Mouse (Mus musculus) natural killer cell, adult 2 months (primary cell): ENCODE measurements around the gene Mtfr1l.

Experiments
- DNase-seq, 2 experiments: peaks; one replicate each; pipeline ENCODE4 v3.0.0; 2022; ENCODE audit warnings: low spot score in 2 of 2

The Mtfr1l gene

DNA sequence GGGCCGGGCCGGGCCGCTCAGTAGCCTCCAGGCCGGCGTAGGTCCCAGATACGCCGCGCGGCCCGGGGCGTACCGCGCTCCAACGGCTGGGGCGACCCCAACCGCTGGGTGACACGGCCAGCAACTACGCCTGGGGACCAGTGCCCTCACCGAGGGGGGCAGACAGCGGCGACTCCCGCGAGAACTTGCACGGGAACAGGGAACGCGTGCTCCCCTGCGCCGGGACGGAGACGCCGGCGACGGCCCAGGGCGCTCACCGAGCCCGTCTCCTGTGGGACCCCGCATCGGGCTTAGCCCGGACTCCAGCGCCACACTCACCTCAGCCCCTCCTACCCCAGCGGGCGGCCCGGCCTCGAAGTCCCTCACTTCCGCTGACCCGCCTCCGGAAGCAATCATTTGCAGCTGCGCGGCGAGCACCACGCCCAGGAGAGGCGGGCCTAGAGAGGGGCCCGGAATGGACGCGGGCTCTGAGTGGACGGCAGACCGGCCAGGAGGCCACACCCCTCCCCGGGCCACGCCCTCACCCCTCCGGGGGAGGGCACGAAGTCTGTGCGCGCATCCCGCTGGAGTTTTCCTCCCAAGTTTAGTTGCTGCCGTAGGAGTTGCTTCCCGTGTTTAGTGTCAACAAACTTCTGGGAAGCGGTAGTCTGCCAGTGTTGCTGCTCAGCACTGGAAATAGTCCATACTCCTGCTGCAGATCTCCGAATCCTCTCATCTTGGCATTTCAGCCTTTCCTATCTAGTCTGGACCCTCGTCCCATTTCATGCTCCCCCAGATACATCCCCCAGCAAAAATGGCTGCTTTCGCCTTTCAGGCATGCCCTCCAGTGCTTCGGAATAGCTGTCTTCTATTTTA is at the start of gene Mtfr1l:
Gene Mtfr1l, minus strand, starts transcription at position 456 of the 855 bp plus-strand sequence.
- DNase-seq, result peak; percentile 93 to 94

- DNase-seq, result peak; percentile 36 to 53
Observed at GRCm38 (mm10) chr4:134583513-134583912, 48.3 kb upstream of the Mtfr1l start.

DNA sequence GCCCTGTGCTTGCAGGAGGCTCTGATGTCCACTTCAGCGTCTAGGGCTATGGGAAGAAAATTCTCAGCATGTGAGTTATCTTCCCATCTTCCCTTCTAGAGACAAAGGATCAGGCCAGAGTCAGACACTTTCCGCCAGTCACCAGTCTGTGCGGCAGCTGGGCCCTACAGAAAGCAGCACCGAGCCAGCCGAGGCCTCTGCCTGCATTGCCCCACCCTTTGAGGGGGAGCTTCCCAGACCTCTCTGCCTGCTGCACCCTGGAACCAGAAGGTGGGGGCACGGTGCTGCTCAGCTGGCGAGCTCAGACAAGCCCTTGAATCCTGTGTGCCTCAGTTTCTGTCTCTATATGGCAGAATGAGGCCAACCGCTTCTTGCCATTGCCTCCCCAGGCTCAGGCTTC is 46.2 kb upstream of the Mtfr1l start:
- DNase-seq, result no peak

DNA sequence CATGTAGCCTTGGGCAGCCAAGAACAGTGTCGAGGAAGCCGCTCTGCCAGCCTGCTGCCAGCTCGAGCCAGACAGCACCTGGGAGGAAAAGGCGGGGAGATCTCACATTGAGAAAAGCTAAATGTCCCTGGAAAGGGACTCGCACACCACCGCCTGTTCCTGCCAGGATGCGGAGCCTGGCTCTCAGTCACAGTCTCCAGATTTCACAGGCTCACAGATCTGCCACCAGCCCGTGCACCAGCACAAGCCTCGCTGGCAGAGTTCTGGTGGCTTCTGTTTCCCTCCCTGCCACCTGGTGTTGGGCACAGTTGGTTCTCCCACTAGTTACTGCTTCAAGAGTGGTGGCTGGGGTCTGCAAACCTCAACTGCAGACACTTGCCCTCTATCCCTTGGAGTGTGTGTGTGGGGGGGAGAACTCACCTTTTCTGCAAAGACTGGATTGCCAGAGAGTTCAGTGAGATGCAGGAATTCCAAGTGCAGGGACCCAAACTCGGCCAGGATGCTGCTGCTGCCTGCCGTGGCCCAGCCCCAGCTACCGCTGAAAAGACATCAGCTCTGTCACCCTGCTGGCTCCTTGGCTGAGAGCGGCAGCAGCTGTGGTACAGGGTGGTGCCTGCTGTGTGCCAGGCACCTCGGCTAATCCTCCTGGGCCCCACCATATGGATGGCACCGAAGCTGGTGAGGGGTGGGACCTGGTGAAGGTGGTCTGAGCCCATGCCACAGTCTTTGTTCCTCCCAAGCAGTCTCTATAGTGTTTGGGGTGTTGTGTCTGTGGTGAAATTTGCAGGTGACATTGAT is 45.4 kb upstream of the Mtfr1l start:
- DNase-seq, result no peak

DNA sequence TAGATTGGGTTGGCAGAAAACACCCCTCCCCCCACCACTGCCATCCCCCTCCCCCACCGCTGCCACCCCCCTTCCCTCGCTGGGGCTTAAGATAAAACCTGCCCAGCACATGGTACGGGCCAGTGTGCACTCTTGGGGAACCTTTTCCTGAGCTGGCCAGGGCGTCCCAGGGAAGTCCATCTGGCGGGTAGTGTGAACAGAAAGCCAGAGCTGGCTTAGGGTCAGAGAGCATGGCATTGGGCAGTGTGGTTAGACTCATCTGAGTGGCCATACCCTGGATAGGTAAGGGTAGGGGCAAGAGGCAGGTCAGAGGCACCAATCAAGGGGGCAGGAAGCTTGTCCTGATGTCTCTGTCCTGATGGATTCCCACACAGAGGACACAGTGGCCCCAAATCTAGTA is 44.4 kb upstream of the Mtfr1l start:
- DNase-seq, result no peak

DNA sequence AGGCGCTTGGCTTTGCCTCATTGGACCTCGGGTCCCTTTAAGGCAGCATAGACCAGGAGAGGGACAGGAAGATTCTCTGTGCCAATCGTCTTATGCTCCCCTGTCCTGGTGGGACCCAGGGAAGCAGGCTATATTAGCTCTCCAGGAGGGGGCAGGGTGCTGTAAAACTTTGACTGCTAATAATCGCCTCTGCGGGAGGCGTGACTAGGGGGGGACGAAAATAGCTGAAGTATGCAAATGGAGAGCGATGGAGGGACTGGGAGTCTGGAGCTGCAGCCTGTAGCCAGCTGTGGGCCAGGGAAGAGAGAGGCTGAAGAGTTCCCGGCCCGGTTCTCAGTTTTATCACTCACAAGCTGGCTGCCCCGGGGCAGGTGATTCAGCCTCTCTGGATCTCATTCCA is 44.0 kb upstream of the Mtfr1l start:
- no peak for DNase-seq

- no peak for DNase-seq
Observed at GRCm38 (mm10) chr4:134578407-134578806, 43.2 kb upstream of the Mtfr1l start.

DNA sequence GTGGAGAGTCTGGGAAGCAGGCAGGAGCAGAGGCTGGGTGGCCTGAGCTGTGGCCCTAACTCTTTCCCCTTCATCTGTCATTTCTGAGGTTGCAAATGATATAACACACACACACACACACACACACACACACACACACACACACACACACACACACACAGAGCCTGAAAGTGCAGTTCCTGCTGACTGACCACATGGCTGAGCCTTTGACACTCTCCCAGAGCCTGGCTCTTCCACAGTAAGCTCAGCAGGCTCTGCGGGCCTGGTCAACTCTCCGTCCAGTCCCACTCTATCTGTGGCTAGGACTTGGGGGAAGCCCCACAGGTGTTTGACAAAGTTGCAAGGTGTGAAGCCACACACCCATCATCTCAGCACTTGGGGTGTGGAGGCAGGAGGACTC is 42.1 kb upstream of the Mtfr1l start:
- DNase-seq, result no peak

DNA sequence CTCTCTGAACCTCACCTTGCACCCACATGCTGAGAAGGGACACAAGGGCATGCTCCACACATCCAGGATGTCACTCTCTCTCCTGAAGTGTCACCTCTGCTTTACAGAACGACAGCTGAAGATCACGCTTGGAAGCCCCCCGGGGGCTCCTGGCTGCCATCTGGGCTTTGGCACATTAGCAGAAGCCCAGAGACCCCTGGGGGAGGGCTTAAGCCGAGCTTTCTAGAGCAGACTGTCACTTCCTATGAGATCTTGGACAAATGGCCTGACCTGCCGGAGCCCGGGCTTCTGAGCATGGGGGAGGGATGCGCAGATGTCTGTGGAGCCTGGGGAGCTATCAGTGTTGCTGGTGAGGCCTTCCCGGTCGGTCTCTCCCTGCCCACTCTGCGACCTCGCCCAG is 40.3 kb upstream of the Mtfr1l start:
- no peak for DNase-seq

DNA sequence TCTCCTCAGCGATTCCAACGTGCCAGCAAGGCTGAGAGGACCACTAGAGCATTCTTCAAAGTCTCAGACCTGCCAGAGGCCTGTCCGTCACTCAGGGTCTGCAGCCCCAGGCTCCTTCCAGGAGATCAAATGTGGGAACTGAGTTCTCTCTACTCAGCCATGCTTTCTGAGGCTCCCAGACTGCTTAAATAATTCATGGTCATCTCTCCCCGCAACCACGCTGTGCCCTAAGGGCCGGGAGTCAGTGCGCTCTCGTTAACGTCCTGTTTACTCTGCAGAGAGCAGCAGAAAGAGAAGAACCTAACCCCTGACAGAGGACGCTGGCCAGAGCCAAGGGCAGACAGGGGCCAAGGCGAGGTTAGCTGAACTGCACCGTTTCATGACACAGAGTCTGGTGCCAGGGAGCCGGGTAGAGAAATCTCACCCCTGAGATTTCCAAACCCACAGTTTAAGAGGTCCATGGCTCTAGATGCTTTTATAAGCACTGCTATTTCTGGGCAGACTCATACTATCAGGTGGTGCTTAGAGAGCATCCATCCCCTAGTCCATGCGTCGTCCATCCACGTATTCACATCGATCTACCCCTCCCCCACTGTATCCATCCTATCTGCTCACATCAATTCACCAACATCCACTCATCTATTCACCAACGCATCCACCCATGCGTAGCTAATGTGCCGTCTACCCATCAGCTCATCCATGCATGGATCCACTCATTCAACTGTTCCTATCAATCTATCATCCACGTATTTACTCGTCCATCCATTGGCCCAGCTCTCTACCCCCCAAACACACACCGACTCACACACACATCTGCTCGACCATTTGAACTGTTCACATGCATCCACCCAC is 37.5 kb upstream of the Mtfr1l start:
- no peak for DNase-seq

DNA sequence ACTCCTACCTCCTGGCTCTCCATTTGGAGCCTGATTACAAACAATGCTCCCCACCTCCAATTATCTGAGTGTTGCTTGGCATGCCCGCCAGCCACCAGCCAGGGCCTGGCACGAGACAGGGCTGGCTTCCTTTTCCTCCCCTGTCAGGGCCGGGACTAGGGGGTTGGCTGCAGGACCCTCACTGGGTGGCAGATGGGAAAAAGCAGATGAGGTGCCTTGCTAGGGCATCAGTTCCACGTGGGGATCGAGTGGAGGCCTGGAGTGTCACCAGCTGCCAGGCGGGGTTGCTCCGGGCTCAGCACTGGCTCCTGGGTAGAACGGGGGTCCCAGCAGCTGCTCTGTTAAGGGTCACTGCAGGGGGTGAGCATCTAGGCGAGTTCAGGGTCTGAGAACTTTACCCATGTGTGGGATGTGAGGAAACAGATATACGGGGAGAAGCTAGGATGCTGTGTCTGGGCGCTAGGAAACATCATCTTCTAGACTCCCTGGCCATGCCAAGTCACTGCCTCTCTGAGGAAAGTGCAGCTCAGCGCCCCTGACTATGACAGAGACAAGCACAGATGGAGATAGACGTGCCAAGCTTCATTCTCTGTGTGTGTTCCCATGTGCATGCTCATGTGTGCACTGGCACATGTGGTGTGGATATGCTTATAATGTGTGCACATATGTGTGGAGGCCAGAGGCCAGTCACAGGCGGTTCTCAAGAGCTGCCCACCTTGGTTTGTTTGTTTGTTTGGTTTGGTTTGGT is 35.7 kb upstream of the Mtfr1l start:
- no peak for DNase-seq

DNA sequence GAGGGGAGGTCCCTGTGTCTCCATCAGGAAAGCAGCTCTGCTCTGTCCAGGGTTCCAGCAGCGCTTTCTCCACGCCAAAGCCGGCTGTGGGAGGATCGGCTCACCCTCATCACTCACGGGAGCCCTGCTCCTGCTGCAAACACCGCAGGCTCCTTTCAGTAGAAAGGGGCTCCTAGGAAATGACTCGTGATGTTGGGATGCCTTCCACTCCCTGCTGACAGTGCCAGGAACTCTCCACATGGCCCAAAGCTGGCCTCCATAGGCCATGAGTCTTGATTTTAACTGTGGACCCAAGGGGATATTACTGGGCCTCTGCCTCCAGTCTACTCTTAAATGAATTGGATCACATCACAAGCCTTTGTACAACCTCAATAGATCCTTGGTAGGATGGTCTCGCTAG is 34.6 kb upstream of the Mtfr1l start:
- no peak for DNase-seq

DNA sequence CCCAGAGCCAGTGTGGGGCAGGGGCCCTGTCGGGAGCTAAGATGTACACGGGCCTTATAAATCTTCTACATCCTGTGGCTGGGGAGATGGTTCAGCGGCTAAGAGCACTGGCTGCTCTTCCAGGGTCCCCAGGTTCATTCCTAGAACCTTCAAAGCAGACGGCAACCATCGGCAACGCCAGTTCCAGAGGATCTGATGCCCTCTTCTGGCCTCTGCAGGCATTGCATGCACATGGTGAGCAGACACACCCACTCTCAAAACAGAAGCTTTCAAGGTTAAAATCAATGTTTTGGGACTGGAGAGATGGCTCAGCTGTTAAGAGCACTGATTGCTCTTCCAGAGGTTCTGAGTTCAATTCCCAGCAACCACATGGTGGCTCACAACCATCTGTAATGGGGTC is 34.0 kb upstream of the Mtfr1l start:
- no peak for DNase-seq

DNA sequence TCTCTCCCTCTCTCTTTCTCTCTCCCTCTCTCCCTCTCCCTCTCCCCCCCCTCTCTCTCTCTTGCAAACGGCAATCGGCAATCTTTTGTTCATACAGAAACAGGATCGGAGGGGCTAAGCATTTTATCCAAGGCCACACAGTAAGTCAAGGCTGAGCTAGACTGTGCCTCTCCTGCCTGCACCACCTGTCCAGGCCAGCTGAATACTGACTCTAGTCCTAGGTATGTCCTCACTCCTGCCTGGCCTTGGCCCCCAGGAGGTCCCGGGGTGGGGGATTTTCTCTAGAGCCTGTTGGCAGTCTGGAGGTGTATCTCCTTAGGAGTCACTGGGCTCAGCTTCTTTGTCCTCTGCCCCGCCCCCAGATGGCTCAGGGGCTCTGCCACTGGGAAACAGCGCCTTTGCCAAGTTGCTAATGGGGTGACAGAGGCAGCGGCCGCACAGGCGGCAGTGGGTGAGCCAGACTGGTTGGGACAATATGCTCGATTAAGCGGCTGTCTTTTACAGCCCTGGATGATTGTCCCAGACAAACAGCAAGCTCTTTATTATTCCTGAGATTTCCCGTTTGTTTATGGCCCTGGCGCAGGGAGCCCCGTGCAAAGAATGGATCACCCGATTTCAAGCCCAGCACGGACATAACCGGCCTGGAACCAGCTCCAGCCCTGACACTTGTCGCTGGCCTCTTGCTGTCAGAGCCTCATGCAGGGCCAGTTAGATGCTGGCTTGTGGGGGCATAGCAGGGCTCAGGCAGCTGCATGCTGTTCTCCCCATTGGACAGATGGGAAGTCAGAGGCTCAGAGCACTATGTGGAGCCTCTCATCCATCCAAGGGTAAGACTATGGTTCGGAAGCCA is 32.4 kb upstream of the Mtfr1l start:
- no peak for DNase-seq

DNA sequence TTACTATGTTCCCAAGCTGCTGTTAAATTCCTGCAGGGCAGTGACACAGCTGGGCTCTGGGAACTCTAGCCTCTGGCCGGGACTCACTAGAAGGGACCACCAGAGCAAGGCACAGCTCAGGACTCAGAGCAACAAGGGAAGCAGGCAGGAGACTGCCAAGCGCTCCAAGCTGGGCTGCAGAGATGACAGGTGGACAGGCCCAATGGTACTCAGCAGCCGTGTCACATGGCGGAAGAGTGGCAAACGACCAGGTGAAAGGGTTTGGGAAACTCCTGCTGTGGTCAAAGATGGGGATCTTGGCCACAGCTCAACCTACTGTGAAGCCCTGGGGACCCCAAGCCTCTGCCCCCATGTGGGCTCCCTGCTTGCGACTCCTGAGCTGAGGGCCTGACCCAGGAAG is 28.9 kb upstream of the Mtfr1l start:
- no peak for DNase-seq

GRCm38 (mm10) chr4:134563624-134564023 is 28.4 kb upstream of the Mtfr1l start:
- no peak for DNase-seq

GRCm38 (mm10) chr4:134562014-134562413 is 26.8 kb upstream of the Mtfr1l start:
- no peak for DNase-seq

DNA sequence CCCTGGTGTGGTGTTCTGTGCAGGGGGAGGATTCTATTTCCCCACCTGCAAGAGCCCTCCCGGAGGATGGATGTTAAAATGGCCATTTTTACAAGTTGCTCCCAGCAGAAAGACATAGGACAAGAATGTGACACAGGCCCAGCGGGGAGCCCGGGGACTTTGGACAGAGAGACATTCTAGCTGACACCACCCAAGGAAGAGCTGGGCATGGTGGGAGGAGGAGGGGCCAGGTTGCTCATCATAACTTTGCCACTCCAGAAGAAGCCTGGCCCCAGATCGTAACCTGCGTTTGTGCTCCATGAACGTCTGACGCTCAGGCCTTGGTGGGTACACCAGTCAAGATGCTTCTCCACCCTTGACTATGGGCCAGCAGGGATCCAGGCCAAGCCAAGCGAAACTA is 25.5 kb upstream of the Mtfr1l start:
- DNase-seq, result no peak

- DNase-seq, result no peak
Observed at GRCm38 (mm10) chr4:134559154-134559553, 24.0 kb upstream of the Mtfr1l start.

GRCm38 (mm10) chr4:134558570-134559113 is 23.5 kb upstream of the Mtfr1l start:
- DNase-seq, result no peak
